Mouse (Mus musculus): ENCODE measurements at regions not wholly inside any gene's neighbourhood (a gene's known extent, or its start where the extent isn't known, plus 50 kb on each side); places are given as distances from the start of the nearest gene placed in this dataset.

GRCm38 (mm10) chr7:68686396-68687139, 62.5 kb downstream of the Arrdc4 start:
- in situ Hi-C loops (cut with MboI, MseI), result no loop called here

GRCm38 (mm10) chr7:68682929-68683643, 66.0 kb downstream of the Arrdc4 start:
- in situ Hi-C loops (cut with MboI, MseI), result no loop called here

- in situ Hi-C loops (cut with MboI, MseI), result no loop called here
These were observed 66.7 kb downstream of the Arrdc4 start for GRCm38 (mm10) chr7:68682318-68682728.

GRCm38 (mm10) chr7:68679770-68680169, 69.3 kb downstream of the Arrdc4 start:
- in situ Hi-C loops (cut with MboI, MseI), result no loop called here

- in situ Hi-C loops (cut with MboI, MseI), result no loop called here
These were observed 81.0 kb downstream of the Arrdc4 start for GRCm38 (mm10) chr7:68667790-68668732.

- in situ Hi-C loops (cut with MboI, MseI), result no loop called here
These were observed 81.8 kb downstream of the Arrdc4 start for GRCm38 (mm10) chr7:68667215-68667614.

GRCm38 (mm10) chr7:68656354-68656753, 92.7 kb downstream of the Arrdc4 start:
- in situ Hi-C loops (cut with MboI, MseI), result no loop called here

- in situ Hi-C loops (cut with MboI, MseI), result no loop called here
These were observed 95.5 kb downstream of the Arrdc4 start for GRCm38 (mm10) chr7:68653534-68653933.

- in situ Hi-C loops (cut with MboI, MseI), result no loop called here
These were observed 97.6 kb downstream of the Arrdc4 start for GRCm38 (mm10) chr7:68651418-68651817.

GRCm38 (mm10) chr7:68637556-68638215, 111.4 kb downstream of the Arrdc4 start:
- in situ Hi-C loops (cut with MboI, MseI), result loop anchor here (10.0 to 25.0 kb wide), 2 partner anchors 1025 to 1977 kb away; no protein-coding TSS in a partner anchor

GRCm38 (mm10) chr7:68621080-68621479, 128.0 kb downstream of the Arrdc4 start:
- in situ Hi-C loops (cut with MboI, MseI), result no loop called here

GRCm38 (mm10) chr7:68610499-68610898, 138.5 kb downstream of the Arrdc4 start:
- in situ Hi-C loops (cut with MboI, MseI), result no loop called here

GRCm38 (mm10) chr7:68607170-68607569, 141.9 kb downstream of the Arrdc4 start:
- in situ Hi-C loops (cut with MboI, MseI), result no loop called here

- in situ Hi-C loops (cut with MboI, MseI), result no loop called here
These were observed 142.8 kb downstream of the Arrdc4 start for GRCm38 (mm10) chr7:68606278-68606677.

GRCm38 (mm10) chr7:68603711-68604110, 145.3 kb downstream of the Arrdc4 start:
- in situ Hi-C loops (cut with MboI, MseI), result no loop called here

GRCm38 (mm10) chr7:68602003-68602402, 147.0 kb downstream of the Arrdc4 start:
- in situ Hi-C loops (cut with MboI, MseI), result no loop called here

- in situ Hi-C loops (cut with MboI, MseI), result no loop called here
These were observed 155.0 kb downstream of the Arrdc4 start for GRCm38 (mm10) chr7:68594017-68594386.

GRCm38 (mm10) chr7:68593344-68594016, 155.6 kb downstream of the Arrdc4 start:
- in situ Hi-C loops (cut with MboI, MseI), result no loop called here

GRCm38 (mm10) chr7:68582540-68583325, 166.3 kb downstream of the Arrdc4 start:
- in situ Hi-C loops (cut with MboI, MseI), result loop anchor here (5.0 kb wide), 1 partner anchor 240 kb away; no protein-coding TSS in a partner anchor

- in situ Hi-C loops (cut with MboI, MseI), result loop anchor here (5.0 kb wide), 1 partner anchor 242 kb away; no protein-coding TSS in a partner anchor
These were observed 168.4 kb downstream of the Arrdc4 start for GRCm38 (mm10) chr7:68580650-68581049.

Measured in T-helper 2 cell (primary cell).